Mouse (Mus musculus) megakaryocyte, adult 5-6 weeks (primary cell): ENCODE measurements around the gene Sik2. TPM values are rescaled to one million over a fixed set of nuclear protein-coding genes. Genes with fewer than 3 reads are reported as not detected.

Experiments
- ATAC-seq: 2 replicates; pipeline ENCODE4 v1.8.0; 2016; ENCODE audit warnings: mild to moderate bottlenecking, inconsistent platforms; ENCODE audit not compliant: poor library complexity, severe bottlenecking
- total RNA-seq, 2 experiments: library from RNA; stranded (forward) in 1 of 2; stranded (reverse) in 1 of 2; fragments of 153-499, 151-499 nt in 1 of 2; fragments of 221-1000, 200-1000 nt in 1 of 2; gene quantifications; 2 replicates each; pipeline versions ENCODE4 v1.2.3 to v1.2.4; 2015 to 2017

Sik2 gene
- total RNA-seq (2015) (26.8 and 30.9 TPM in 2 replicates), total RNA-seq (2017) (15.6 and 20.2 TPM in 2 replicates)

DNA sequence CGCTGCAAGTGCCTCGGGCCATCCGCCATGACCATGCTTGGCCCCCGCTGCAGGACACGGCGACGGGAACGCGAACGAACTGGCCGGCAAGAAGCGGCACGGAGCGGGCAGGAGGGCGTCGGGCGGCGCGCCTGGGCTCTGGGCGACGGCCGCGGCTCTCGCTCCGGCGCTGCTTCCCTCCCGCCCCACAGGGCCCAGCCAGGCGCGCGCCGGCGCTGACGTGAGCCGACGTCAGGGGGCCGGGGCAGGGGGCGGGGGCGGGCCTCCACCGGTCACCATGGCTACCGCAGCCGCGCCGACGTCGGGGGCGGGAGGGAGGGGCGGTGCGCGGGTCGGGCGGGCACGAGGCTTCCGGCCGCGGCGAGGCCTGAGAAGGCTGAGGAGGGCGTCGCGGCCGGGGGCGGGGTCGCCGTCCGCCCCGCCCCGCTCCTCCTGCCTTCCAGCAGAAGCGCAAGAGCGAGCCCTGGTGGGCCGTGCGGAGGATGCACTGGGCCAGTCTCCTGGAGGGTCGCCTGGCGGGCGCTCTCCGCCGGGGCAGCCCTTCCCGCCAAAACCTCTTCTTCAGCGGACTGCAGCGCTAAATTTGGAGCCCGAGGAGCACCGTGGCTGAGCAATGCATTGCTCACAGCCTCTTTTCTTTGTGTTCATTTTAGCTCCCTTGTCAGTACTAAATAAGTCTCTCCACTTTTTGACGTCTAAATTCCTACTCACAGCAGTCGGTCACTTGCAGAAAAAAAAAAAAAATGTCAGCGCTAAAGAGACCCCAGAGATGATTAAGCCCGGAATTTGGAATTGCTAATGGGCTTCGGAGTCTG is at the start of gene Sik2:
TSS of gene Sik2 (minus strand) at position 233 of the 815 bp plus-strand sequence.
- ATAC-seq, result peak; percentile 88

DNA sequence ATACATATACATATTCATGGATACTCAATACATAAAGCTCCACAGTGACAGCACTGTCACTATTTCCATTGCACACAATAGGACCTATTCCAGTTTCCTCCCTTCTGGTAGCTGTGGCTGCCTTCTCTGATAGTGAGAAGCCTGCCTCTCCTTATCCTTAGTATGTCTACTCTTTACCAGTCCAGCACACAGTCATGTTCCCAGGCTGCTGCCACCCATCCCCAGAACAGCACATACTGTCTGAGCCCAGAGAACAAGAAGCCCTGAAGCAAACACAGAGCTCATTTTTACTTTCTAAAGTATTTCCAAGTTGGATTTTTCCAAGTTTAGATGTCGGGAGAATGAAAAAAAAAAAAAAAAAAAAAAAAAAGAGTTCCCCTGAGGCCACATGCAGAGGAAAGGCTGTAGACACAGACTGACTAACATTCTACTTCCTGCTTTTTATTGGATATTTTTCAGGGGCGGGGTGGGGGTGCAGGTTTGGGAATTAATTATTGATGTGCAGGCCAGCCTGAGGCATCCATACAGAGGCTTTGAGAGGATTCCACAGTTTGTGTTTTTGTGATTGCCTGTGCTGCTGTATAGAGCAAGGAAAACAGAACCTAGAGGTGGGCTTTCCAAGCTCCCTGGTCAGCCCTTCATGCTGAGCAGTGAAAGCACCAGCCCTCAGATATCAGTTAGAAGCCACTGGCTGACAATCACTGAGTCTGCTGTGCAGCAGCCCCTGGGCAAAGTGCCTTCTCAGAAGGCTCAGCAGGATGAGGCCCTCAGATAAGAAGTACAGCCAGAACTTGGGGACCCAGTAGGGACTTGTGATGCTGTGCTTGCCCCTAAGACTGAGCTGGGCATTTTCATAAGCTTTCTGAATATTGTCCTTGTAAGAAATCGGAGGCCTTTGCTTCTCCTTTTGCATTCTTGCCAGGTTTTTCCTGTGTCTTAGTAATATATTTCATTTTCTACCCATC is 47.8 kb upstream of the Sik2 start:
- ATAC-seq, result no peak

DNA sequence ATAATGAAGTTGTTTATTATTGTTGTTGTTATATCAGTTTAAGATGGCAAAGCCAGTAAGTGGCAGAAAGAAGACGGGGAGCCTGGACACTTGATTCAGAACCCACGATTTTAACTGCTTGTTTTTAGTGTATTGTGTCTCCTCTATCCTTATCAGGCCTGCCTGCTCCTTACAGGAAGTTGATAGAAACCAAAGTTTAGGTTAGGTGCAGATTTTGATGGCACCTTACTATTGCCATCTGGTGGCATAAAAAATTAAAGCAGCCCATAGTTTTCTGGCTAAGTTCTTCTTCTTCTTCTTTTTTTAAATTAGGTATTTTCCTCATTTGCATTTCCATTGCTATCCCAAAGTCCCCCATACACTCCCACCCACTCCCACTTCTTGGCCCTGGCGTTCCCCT is 43.3 kb upstream of the Sik2 start:
- ATAC-seq, result peak; percentile 77

DNA sequence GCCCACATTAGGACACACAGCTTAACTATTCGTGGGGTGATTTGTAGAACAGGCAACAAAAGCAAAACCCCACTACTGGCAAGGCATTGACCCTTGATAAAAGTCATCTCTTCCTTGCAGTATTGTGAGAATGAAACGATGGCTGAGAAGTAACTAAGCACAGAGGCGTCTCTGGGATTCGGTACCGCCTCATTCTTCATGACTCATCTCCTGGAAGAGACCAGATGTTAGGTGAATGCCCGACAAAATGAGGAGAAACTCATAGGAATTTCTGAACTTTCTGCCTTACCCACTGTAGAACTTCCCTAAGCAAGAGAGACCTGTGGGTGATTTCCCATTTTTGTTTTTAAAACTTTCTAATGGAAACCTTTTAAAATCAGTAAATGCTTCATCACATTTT is 33.3 kb upstream of the Sik2 start:
- no peak for ATAC-seq

DNA sequence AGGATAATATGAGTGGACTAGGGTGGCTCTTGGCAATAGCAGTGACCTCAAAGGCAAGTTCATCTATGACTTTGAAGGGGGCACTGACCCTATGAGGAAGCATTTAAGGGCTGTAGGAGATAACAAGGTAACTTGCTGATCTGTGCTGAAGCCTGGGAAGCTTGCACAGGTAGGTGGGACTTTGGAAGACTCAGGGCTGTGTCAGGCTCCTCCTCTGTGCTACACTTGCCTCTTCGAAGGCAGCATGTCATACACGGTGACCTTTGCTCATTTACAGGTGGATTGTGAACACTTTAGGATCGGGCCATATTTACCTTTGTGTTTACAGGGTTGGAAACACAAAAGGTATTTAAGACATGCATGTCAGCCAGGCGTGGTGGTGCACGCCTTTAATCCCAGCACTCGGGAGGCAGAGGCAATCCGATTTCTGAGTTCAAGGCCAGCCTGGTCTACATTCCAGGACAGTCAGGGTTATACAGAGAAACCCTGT is 32.7 kb upstream of the Sik2 start:
- ATAC-seq, result no peak

DNA sequence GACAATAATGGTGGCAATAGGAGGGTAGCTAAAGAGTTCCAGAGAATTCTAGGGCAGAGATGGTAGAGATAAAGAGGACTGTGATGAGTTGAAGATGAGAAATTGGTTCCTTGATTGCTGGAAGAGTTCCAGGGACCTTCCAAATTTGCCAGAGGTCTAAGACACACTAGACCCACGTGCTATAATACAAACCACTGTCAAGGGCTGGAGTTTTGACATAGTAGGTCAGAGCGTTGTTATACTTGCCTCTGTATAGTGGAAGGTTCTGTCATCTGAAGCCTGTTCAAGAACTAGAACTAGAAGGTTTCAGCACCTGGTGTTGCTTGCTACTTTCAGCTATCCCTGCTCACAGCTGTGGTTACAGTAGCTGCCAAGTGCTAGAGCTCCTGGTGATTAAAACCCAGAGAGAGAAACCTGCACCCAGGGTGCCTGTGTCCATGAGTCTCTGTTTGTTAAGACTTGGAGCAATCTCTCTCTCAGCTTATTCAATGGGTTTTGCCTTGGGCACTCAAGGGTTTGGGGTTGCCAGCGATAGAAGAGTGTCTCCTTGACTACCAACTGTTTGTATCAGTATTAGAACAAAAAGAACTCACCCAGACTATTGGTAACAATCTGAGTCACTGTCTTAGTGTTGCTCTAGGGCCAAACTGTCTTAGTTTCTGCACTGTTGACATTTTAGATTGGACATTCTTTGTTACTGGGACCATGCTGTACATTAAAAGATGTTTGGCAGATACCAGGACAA is 24.1 kb upstream of the Sik2 start:
- no peak for ATAC-seq

DNA sequence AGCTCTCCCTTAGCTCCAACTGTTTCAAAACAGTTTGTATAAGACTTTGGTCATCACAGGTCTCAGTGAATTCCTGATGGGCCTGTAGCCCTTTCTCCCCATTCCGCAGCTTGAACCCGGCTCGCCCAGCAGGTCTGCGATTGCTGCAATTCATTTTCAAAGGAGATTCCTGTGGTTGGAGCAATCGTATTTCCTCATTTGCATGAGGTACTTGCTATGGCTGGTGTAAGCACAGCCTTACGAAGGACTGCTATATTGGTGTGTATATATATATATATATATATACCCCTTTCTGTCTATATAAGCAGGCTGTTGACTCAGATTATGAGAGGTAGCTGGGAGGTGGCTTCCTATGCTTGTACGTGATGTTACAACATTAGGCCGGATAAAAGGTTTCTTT is 23.4 kb upstream of the Sik2 start:
- peak; percentile 78 for ATAC-seq

DNA sequence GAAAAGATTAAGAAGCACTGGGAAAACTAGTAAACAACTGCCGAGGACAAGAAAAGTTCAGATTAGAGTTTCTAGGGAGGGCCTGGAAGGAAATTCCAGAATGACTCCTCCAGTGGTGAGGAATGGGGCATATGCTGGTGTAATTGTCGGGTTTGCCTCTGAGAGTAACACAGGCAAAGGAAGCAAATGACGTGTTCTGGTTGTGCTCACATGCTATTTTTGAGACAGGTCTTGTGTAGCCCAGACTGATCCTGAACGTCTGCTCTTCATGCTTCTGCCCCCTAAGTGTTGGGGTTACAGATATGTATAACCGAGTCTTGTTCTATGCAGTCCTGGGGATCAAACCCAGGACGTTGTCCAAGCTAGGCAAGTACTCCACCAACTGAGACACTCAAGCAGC is 22.7 kb upstream of the Sik2 start:
- ATAC-seq, result no peak

DNA sequence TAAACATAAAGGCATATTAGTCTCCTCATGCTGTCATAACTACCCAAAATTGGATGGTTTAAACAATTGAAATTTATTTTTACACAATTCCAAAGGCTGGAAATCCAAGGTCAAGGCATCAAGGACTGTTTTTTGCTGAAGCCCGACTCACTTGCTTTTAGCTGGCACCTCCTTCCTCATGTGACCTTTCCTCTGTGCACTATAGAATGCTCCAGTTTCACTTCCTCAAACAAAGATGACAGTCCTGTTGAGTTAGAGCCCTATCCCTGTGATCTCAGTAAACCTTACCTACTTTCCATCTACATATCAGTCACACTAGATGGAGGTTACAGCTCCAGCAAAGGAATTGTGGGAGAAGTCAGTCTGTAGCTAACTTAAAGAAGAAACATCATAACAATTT is 21.3 kb upstream of the Sik2 start:
- ATAC-seq, result peak; percentile 89

DNA sequence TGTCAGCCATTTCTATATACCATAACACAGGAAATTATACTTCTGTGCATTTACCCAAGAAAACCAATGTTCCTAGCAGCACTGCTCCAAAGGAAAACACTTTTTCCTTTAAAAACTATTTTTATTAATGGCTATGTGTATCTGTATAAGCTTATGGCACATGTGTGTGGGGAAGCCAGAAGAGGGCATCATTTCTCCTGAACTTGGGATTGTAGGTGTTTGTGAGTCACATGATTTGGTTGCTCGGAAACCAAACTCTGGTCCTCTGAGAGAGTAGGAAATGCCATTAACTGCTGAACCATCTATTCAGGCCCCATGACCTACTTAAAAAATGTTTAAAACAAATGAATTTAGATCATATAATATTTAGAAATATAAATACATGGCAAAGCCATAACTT is 18.1 kb upstream of the Sik2 start:
- no peak for ATAC-seq

DNA sequence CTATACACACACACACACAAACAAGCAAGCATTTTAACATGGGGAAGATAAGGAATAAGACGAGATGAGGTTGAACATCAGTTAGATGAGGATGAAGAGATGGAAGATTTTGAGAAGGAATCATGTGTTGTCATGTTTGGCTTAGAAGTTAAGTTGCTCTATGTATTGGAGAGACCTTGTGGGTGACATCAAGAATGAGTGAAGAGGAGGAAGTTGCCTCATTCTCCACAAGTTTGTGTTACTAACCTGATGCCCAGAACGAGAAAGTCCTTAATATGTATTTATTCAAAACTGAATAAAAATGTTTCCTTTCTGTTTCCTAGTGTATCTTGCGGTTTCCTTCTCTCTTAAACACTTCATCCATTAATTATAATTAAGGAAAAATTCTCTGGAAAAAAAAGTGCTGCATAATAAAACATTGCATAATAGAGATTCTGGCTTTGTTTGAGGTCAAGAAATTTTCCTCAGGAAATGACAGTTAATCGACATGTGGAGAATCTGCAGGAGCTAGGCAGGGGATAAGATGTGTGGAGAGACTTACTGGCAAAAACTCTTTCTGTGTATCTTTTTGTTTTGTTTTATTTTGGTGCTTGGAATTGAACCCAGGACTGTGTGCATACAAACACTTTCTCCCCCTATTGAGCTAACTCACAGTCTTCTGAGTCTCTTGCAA is 12.4 kb upstream of the Sik2 start:
- ATAC-seq, result peak; percentile 69

DNA sequence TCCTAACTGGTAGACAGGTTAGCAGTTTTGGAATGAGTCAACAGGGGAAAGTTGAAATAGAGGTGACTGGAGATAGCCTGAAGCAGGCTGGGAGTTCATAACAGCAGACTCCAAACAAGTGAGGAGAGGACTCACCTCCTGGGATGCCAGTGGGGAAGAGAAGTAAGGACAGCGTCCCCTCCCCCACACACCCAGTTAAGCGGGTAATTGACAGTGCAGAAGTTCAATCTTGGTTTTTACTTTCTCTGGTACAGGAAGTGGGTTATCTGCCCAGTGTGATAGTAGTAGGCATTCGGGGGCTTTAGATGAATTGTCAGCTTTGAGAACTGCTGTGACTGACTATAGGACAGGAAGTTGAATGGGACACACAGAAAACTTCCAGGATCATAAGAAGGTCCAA is 11.5 kb upstream of the Sik2 start:
- ATAC-seq, result peak; percentile 67

DNA sequence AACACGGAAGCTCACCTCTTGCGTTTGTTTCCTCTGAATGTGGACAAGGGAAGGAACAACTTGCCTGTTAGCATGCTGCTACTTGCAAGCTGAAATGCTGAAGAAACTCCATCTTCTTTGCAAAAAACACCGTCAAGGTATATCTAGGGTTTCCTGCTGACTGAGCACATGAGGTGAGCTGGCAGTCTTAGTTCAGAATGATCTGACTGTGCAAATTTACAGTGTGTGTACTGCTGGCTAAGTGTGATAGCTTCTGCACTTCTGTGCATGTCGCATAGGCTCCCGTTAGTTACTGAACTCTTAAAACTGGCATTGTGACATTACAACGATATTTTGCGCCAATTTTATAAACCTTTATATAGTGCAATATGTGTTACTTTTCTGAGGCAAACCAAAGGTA is 10.8 kb upstream of the Sik2 start:
- ATAC-seq, result peak; percentile 27; the same call in 1 of the 2 replicates

DNA sequence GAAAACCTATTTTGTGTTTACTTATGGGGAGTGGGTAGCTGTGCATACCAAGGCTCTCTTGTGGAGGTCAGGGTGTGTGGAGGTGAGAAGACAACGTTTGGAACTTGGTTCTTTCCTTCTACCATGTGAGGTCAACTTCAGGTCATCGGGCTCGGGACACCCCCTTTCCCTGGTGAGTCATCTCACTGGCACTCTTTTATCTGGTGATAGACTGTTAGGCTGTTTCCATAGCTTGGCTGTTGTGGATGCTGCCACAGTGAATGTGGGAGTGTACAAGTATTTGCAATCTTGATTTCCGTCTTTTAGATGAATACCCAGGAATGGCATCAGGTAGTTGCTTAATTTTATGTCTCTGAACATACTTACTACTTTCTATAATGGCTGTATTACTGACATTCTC is 6.9 kb upstream of the Sik2 start:
- ATAC-seq, result no peak

DNA sequence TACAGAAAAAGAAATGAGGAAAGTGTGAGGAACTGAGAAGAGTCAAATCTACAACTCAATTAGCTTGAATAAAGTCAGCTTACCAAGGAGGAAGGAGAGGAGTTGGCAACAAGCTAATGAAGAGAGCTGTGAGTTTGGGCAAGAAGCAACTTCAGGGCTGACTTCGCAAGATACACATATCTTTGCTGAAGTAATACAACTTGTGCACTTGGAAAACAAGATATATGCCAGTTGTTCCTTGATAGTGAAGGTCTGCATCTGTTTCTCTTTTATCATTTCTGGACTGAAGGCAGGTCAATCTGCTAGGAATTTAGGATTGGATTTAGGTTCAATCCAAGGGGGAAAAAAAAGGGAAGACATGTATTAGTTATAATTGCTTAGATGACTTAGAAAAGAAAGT is 4.8 kb upstream of the Sik2 start:
- ATAC-seq, result no peak

DNA sequence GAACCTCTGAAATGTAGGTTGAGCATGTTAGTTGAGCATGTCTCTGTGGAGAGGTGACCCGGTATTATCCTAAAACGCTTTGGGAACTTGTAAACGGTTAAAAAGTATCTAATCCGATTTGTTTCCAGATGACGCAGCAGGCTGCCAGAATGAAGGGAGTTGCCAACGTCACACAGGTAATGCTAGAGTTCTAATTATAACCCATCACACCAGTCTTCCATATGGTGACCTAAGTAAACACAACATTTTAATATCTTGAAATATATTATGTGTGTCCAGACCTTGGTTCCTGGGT is 730 bp upstream of the Sik2 start:
- no peak for ATAC-seq

DNA sequence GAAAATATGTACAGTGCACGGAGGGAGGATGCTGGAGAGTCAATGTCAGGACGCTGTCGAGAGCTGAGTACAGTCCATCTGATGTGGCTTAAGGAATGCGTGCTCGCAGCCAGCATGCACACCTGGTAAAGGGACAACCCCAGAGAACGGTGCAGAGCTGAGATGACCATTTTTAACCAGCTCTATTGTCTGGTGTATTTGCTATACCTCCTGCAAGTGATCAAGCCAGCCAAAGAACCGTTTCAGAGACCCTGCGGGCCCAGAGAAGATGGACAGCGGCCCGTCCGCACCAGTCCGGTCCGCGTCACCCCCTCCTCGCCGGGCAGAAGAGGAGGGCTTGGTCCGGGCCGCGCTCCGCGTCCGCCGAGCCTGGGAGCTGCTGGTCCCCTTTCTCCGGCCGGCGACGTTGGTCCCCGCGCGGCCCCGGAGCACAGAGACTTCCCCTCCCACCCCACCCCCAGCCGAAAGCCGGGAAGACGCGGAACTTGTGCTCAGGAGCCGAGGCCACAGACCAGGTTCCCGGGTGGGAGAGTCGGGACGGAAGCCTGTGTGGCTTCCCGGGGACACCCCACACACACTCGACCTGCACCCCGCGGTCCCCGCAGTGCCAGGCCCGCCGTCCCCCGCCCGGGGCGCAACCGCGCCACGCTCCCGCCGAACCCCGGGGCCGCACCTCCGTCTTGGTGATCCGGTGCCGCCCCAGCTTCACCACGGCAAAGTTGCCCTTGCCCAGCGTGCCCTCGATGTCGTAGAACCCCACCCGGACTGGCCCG is 619 bp downstream of the Sik2 start:
- ATAC-seq, result peak; percentile 19

DNA sequence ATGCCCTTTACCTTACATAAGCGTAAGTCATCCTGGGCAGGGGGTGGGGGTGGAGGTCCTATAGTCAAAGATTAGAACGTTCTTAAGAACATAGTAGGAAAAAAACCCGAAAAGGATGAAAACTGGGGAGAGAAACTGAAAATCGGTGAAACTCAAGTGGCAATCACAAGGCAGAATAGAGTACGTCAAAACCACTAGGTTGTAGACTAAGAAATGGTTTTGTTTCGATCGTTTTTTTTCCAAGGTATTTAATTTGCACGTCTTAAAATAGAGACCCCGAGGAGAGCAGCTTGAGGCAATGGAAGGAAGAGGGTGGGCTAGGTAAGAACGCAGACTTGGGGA is 1.2 kb downstream of the Sik2 start:
- ATAC-seq, result no peak

DNA sequence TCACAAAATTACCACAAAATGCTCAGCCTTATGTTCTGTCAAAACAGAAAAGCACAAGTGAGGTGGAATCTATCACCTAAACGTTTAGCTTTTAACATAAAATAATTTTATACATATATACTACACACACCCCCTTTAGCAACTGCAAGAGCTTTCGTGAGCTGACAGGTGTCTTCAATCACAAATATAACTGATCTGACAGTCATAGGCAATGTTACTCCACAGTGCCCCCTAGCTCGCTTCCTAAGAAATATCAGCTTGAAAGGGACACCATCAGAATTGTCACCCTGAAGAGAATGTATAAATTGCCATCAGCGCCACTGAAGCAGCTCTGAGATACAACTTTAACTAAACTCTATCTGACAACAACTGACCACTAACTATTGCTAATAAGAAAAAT is 2.0 kb downstream of the Sik2 start:
- ATAC-seq, result peak; percentile 31; the same call in 1 of the 2 replicates

DNA sequence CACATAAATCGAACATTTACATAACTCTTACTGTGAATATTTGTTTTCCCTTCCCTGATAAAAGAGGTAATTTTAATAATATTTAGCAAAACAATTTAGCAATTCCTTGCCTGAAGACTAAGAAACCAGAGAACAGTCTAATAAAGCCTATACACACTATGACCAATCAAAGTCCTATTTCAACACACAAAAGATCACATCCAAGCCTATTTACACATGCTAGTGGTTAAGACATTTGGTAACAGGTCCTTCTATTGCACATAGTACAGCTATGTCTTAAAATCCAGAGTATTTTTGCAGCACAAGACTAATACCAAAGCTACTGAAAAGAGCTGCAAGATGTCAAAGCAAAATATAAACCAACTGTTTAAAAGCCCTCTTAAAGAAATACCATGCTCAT is 4.8 kb downstream of the Sik2 start:
- 0 out of 2 replicates have a peak, but pooled peaks have one; percentile 26 for ATAC-seq
